Mouse (Mus musculus): ENCODE measurements around the gene Ifnar2. TPM values are rescaled to one million over a fixed set of nuclear protein-coding genes. Genes with fewer than 3 reads are reported as not detected.

The Ifnar2 gene
- total RNA-seq, 4 experiments from 2014 or later: 2.6 to 5.1 (median 4.2) TPM

GRCm38 (mm10) chr16:91358555-91358954 is 14.0 kb upstream of the Ifnar2 start:
- no peak for DNase-seq (ENCODE audit: low spot score in 2 of 2)

- DNase-seq (ENCODE audit: low spot score in 2 of 2): no peak
These were observed 13.1 kb upstream of the Ifnar2 start for GRCm38 (mm10) chr16:91359531-91359930.

- no peak for DNase-seq (ENCODE audit: low spot score in 2 of 2)
These were observed 12.4 kb upstream of the Ifnar2 start for GRCm38 (mm10) chr16:91360162-91360561.

- no peak for DNase-seq (ENCODE audit: low spot score in 2 of 2)
These were observed 10.6 kb upstream of the Ifnar2 start for GRCm38 (mm10) chr16:91362006-91362405.

- DNase-seq (ENCODE audit: low spot score in 2 of 2): peak; percentile 21 to 58
These were observed 9.8 kb upstream of the Ifnar2 start for GRCm38 (mm10) chr16:91362616-91363272.

- DNase-seq (ENCODE audit: low spot score in 2 of 2): peak in 1 of 2 experiments; percentile 41
These were observed 9.1 kb upstream of the Ifnar2 start for GRCm38 (mm10) chr16:91363483-91363882.

GRCm38 (mm10) chr16:91366567-91366966 is 6.0 kb upstream of the Ifnar2 start:
- no peak for DNase-seq (ENCODE audit: low spot score in 2 of 2)

- DNase-seq (ENCODE audit: low spot score in 2 of 2): no peak
These were observed 5.5 kb upstream of the Ifnar2 start for GRCm38 (mm10) chr16:91367066-91367465.

- DNase-seq (ENCODE audit: low spot score in 2 of 2): no peak
These were observed 1.1 kb downstream of the Ifnar2 start for GRCm38 (mm10) chr16:91373473-91374252.

- no peak for DNase-seq (ENCODE audit: low spot score in 2 of 2)
These were observed 1.7 kb downstream of the Ifnar2 start for GRCm38 (mm10) chr16:91374253-91374634.

GRCm38 (mm10) chr16:91376701-91377100 is 4.1 kb downstream of the Ifnar2 start:
- no peak for DNase-seq (ENCODE audit: low spot score in 2 of 2)

GRCm38 (mm10) chr16:91378431-91378986 is 5.9 kb downstream of the Ifnar2 start:
- no peak for DNase-seq (ENCODE audit: low spot score in 2 of 2)

GRCm38 (mm10) chr16:91378991-91379390 is 6.4 kb downstream of the Ifnar2 start:
- DNase-seq (ENCODE audit: low spot score in 2 of 2): no peak

GRCm38 (mm10) chr16:91379412-91379811 is 6.8 kb downstream of the Ifnar2 start:
- DNase-seq (ENCODE audit: low spot score in 2 of 2): no peak

- no peak for DNase-seq (ENCODE audit: low spot score in 2 of 2)
These were observed 7.6 kb downstream of the Ifnar2 start for GRCm38 (mm10) chr16:91380151-91380550.

GRCm38 (mm10) chr16:91381606-91382005 is 9.0 kb downstream of the Ifnar2 start:
- no peak for DNase-seq (ENCODE audit: low spot score in 2 of 2)

- no peak for DNase-seq (ENCODE audit: low spot score in 2 of 2)
These were observed 9.7 kb downstream of the Ifnar2 start for GRCm38 (mm10) chr16:91382261-91382790.

- no peak for DNase-seq (ENCODE audit: low spot score in 2 of 2)
These were observed 11.6 kb downstream of the Ifnar2 start for GRCm38 (mm10) chr16:91384221-91384620.

- DNase-seq (ENCODE audit: low spot score in 2 of 2): no peak
These were observed 13.0 kb downstream of the Ifnar2 start for GRCm38 (mm10) chr16:91385621-91386020.

GRCm38 (mm10) chr16:91386419-91387120 is 14.0 kb downstream of the Ifnar2 start:
- no peak for DNase-seq (ENCODE audit: low spot score in 2 of 2)

- no peak for DNase-seq (ENCODE audit: low spot score in 2 of 2)
These were observed 14.5 kb downstream of the Ifnar2 start for GRCm38 (mm10) chr16:91387121-91387486.

- no peak for DNase-seq (ENCODE audit: low spot score in 2 of 2)
These were observed 17.5 kb downstream of the Ifnar2 start for GRCm38 (mm10) chr16:91390100-91390499.
